Mouse (Mus musculus): ENCODE data around the gene Rnf167. TPM values are rescaled to one million over a fixed set of nuclear protein-coding genes. Genes with fewer than 3 reads are reported as not detected.

The Rnf167 gene
- polyA plus RNA-seq, 1 experiment from 2014 or later, result 74.2 TPM

GRCm38 (mm10) chr11:70667271-70668150 is 20.5 kb downstream of the Rnf167 start:
- Histone ChIP-seq H3K4me2 (peak overlapping the region; percentile 78), H3K4me3 (replicated peaks) (peak overlapping the region; percentile 79), H3K9ac (peak overlapping the region; percentile 75), H3K36me3 (peaks cover 44% of the 10 kb centered on the region), H3K4me1 (replicated peaks) (peaks cover 46% of the 10 kb centered on the region), H3K27me3 (no peaks in the 10 kb centered on the region), H3K27ac (peak overlapping the region; percentile 92), H3K9me3 (replicated peaks) (no peaks in the 10 kb centered on the region)
- WGBS (ENCODE audit: insufficient replicate concordance), result 62% methylated on average over 14 of the region's 14 CpGs
- DNase-seq (no peak), ATAC-seq (ENCODE audit: low read depth) (no peak)

- H3K4me2 ChIP-seq, result peak overlapping the region; percentile 78
- H3K4me3 ChIP-seq (replicated peaks), result peak overlapping the region; percentile 79
- WGBS (ENCODE audit: insufficient replicate concordance), result under 1% methylated on average over 15 of the region's 15 CpGs
- H3K9ac ChIP-seq, result peak overlapping the region; percentile 75
- DNase-seq, result no peak
- peak; percentile 71 for ATAC-seq (ENCODE audit: low read depth)
- peaks cover 36% of the 10 kb centered on the region for H3K36me3 ChIP-seq
- peak overlapping the region; percentile 92 for H3K27ac ChIP-seq
- H3K9me3 ChIP-seq (replicated peaks), result no peaks in the 10 kb centered on the region
- no peaks in the 10 kb centered on the region for H3K27me3 ChIP-seq
- peaks cover 46% of the 10 kb centered on the region for H3K4me1 ChIP-seq (replicated peaks)
These were observed 21.3 kb downstream of the Rnf167 start for GRCm38 (mm10) chr11:70668335-70668770.

- peak; percentile 89 for ATAC-seq (ENCODE audit: low read depth)
These were observed 21.9 kb downstream of the Rnf167 start, which contains the start of gene Spag7 for GRCm38 (mm10) chr11:70668771-70669505. Gene Spag7 (minus strand): TSS chr11:70669416.

GRCm38 (mm10) chr11:70669582-70670345 is 22.7 kb downstream of the Rnf167 start:
- H3K27me3 ChIP-seq, result no peaks in the 10 kb centered on the region
- H3K4me2 ChIP-seq, result peak overlapping the region; percentile 98
- 2% methylated on average over 31 of the region's 31 CpGs for WGBS (ENCODE audit: insufficient replicate concordance)
- DNase-seq (peak; percentile 78), ATAC-seq (ENCODE audit: low read depth) (peak; percentile 1; the same call in 1 of the 2 replicates)
- peaks cover 32% of the 10 kb centered on the region for H3K36me3 ChIP-seq
- no peaks in the 10 kb centered on the region for H3K9me3 ChIP-seq (replicated peaks)
- H3K9ac ChIP-seq, result peak overlapping the region; percentile 91
- peak overlapping the region; percentile 79 for H3K4me3 ChIP-seq (replicated peaks)
- peaks cover 50% of the 10 kb centered on the region for H3K4me1 ChIP-seq (replicated peaks)
- H3K27ac ChIP-seq, result peak overlapping the region; percentile 94

More at GRCm38 (mm10) chr11:70668771-70669505, 21.9 kb downstream of the Rnf167 start, which contains the start of gene Spag7:
- Histone ChIP-seq H3K9me3 (replicated peaks) (no peaks in the 10 kb centered on the region), H3K4me3 (replicated peaks) (peak within 1 kb of the TSS; percentile 79), H3K27ac (peak within 1 kb of the TSS; percentile 94), H3K9ac (peak within 1 kb of the TSS; percentile 91), H3K36me3 (peaks cover 33% of the 10 kb centered on the region), H3K27me3 (no peaks in the 10 kb centered on the region), H3K4me1 (replicated peaks) (peaks cover 46% of the 10 kb centered on the region), H3K4me2 (peak within 1 kb of the TSS; percentile 98)
- WGBS (ENCODE audit: insufficient replicate concordance), result under 1% methylated on average over 44 of the region's 44 CpGs
- peak; percentile 97 for DNase-seq

- DNase-seq, result no peak
- peaks cover 50% of the 10 kb centered on the region for H3K4me1 ChIP-seq (replicated peaks)
These were observed 23.4 kb downstream of the Rnf167 start for GRCm38 (mm10) chr11:70670483-70670882.

GRCm38 (mm10) chr11:70671333-70672047 is 24.5 kb downstream of the Rnf167 start:
- Histone ChIP-seq H3K4me1 (replicated peaks) (peaks cover 44% of the 10 kb centered on the region), H3K4me3 (replicated peaks) (no peak overlapping the region), H3K4me2 (no peak overlapping the region)

More at GRCm38 (mm10) chr11:70670483-70670882, 23.4 kb downstream of the Rnf167 start:
- Histone ChIP-seq H3K4me2 (peak overlapping the region; percentile 98), H3K9me3 (replicated peaks) (no peaks in the 10 kb centered on the region), H3K36me3 (peaks cover 29% of the 10 kb centered on the region), H3K27ac (peak overlapping the region; percentile 94), H3K27me3 (no peaks in the 10 kb centered on the region), H3K4me3 (replicated peaks) (peak overlapping the region; percentile 79), H3K9ac (peak overlapping the region; percentile 91)
- no peak for ATAC-seq (ENCODE audit: low read depth)
- WGBS (ENCODE audit: insufficient replicate concordance), result 54% methylated on average over 14 of the region's 14 CpGs

GRCm38 (mm10) chr11:70674014-70674413 is 27.0 kb downstream of the Rnf167 start:
- Histone ChIP-seq H3K27ac (no peak overlapping the region), H3K36me3 (peaks cover 33% of the 10 kb centered on the region), H3K4me2 (no peak overlapping the region), H3K9ac (no peak overlapping the region), H3K4me1 (replicated peaks) (peaks cover 40% of the 10 kb centered on the region), H3K4me3 (replicated peaks) (no peak overlapping the region), H3K9me3 (replicated peaks) (no peaks in the 10 kb centered on the region), H3K27me3 (no peaks in the 10 kb centered on the region)
- 81% methylated on average over 6 of the region's 6 CpGs for WGBS (ENCODE audit: insufficient replicate concordance)
- no peak for DNase-seq
- no peak for ATAC-seq (ENCODE audit: low read depth)

More at GRCm38 (mm10) chr11:70671333-70672047, 24.5 kb downstream of the Rnf167 start:
- H3K27me3 ChIP-seq, result no peaks in the 10 kb centered on the region
- peak overlapping the region; percentile 4; the same call in 1 of the 2 replicates for H3K9ac ChIP-seq
- WGBS (ENCODE audit: insufficient replicate concordance), result 76% methylated on average over 16 of the region's 16 CpGs
- H3K36me3 ChIP-seq, result peaks cover 30% of the 10 kb centered on the region
- H3K9me3 ChIP-seq (replicated peaks), result no peaks in the 10 kb centered on the region
- DNase-seq (no peak), ATAC-seq (ENCODE audit: low read depth) (no peak)
- H3K27ac ChIP-seq, result no peak overlapping the region

GRCm38 (mm10) chr11:70674501-70674900 is 27.5 kb downstream of the Rnf167 start:
- ATAC-seq (ENCODE audit: low read depth) (no peak), DNase-seq (no peak)
- H3K36me3 ChIP-seq, result peaks cover 33% of the 10 kb centered on the region
- H3K4me3 ChIP-seq (replicated peaks), result no peak overlapping the region
- H3K27ac ChIP-seq, result no peak overlapping the region
- no peaks in the 10 kb centered on the region for H3K27me3 ChIP-seq
- no peak overlapping the region for H3K9ac ChIP-seq
- peaks cover 45% of the 10 kb centered on the region for H3K4me1 ChIP-seq (replicated peaks)
- H3K9me3 ChIP-seq (replicated peaks), result no peaks in the 10 kb centered on the region
- no peak overlapping the region for H3K4me2 ChIP-seq
- WGBS (ENCODE audit: insufficient replicate concordance), result 59% methylated on average over 11 of the region's 11 CpGs

- 71% methylated on average over 9 of the region's 9 CpGs for WGBS (ENCODE audit: insufficient replicate concordance)
- Histone ChIP-seq H3K4me2 (no peak overlapping the region), H3K9me3 (replicated peaks) (no peaks in the 10 kb centered on the region), H3K27me3 (no peaks in the 10 kb centered on the region), H3K36me3 (peaks cover 39% of the 10 kb centered on the region), H3K4me1 (replicated peaks) (peaks cover 40% of the 10 kb centered on the region), H3K27ac (peak overlapping the region; percentile 47; the same call in 1 of the 2 replicates), H3K9ac (no peak overlapping the region), H3K4me3 (replicated peaks) (no peak overlapping the region)
- ATAC-seq (ENCODE audit: low read depth) (peak; percentile 34; the same call in 1 of the 2 replicates), DNase-seq (no peak)
These were observed 31.1 kb downstream of the Rnf167 start for GRCm38 (mm10) chr11:70678092-70678491.

GRCm38 (mm10) chr11:70678576-70678975 is 31.5 kb downstream of the Rnf167 start:
- peak; percentile 39 for ATAC-seq (ENCODE audit: low read depth)
- H3K27ac ChIP-seq, result peak overlapping the region; percentile 47

More at GRCm38 (mm10) chr11:70678576-70678975, 31.5 kb downstream of the Rnf167 start:
- WGBS (ENCODE audit: insufficient replicate concordance), result 78% methylated on average over 2 of the region's 2 CpGs
- Histone ChIP-seq H3K36me3 (peaks cover 44% of the 10 kb centered on the region), H3K9ac (no peak overlapping the region), H3K27me3 (no peaks in the 10 kb centered on the region), H3K9me3 (replicated peaks) (no peaks in the 10 kb centered on the region), H3K4me2 (no peak overlapping the region), H3K4me3 (replicated peaks) (no peak overlapping the region), H3K4me1 (replicated peaks) (peaks cover 40% of the 10 kb centered on the region)
- DNase-seq, result no peak

Data from liver, embryonic 13.5 days (tissue).